Comparison of ENCODE assay signal across 9 mouse cellular contexts in genomic region chrX:38251851-38252571, GRCm38 (mm10). TPM values are rescaled to one million over a fixed set of nuclear protein-coding genes. Genes with fewer than 3 reads are reported as not detected.
DNase-seq lines count a peak whose midpoint lies in the region; ATAC-seq and TF ChIP-seq lines count a peak whose summit lies in the region.
"Had no signal": no experiment of that assay in that cellular context is flagged by ENCODE, and none has a peak within 500 bp of the region (broad histone marks: within the 10 kb centered on the region; RNA-seq: fewer than 3 reads in every experiment).

Gene Tmem255a (minus strand): TSS chrX:38252439.

- H3K9ac ChIP-seq in kidney, embryonic 14.5 days (ENCODE audit: low read depth, low read length) = peak within 1 kb of the TSS; percentile 20; the same call in 1 of the 2 replicates
- H3K9ac ChIP-seq in midbrain, embryonic 14.5 days (replicated peaks; ENCODE audit: low read length) = peak within 1 kb of the TSS; percentile 42

- no peaks in the 10 kb centered on the region for H3K4me1 ChIP-seq in kidney, embryonic 14.5 days (ENCODE audit: control insufficient read depth, insufficient read depth, low read length)
- H3K4me1 ChIP-seq in embryonic fibroblast, embryonic 13.5 days (ENCODE audit: control insufficient read depth, insufficient read depth, low read length) = peaks cover 3% of the 10 kb centered on the region; the same call in 1 of the 2 replicates
- no peaks in the 10 kb centered on the region for H3K4me1 ChIP-seq in midbrain, embryonic 14.5 days (ENCODE audit: control insufficient read depth, insufficient read depth, low read length)

- H3K27ac ChIP-seq in kidney, embryonic 14.5 days (ENCODE audit: low read depth, low read length) = no peak within 1 kb of the TSS
- H3K27ac ChIP-seq in embryonic fibroblast, embryonic 13.5 days (ENCODE audit: insufficient read depth, low read length) = no peak within 1 kb of the TSS
- no peak within 1 kb of the TSS for H3K27ac ChIP-seq in midbrain, embryonic 14.5 days (replicated peaks; ENCODE audit: low read depth, low read length)

- peak within 1 kb of the TSS; percentile 35 for H3K4me3 ChIP-seq in kidney, embryonic 14.5 days (ENCODE audit: low read length)
- peak within 1 kb of the TSS; percentile 35 for H3K4me3 ChIP-seq in embryonic fibroblast, embryonic 13.5 days (ENCODE audit: insufficient read depth, low read length)
- peak within 1 kb of the TSS; percentile 40 for H3K4me3 ChIP-seq in midbrain, embryonic 14.5 days (replicated peaks; ENCODE audit: low read depth, low read length)

- TF ChIP-seq POLR2A in embryonic fibroblast, embryonic 13.5 days (IDR thresholded peaks at IDR 0.05; ENCODE audit: low read depth, low read length) = no peak

- H3K27me3 ChIP-seq in kidney, embryonic 14.5 days (ENCODE audit: control insufficient read depth, insufficient read depth, low read length) = no peaks in the 10 kb centered on the region; the same call in 1 of the 2 replicates
- no peaks in the 10 kb centered on the region for H3K27me3 ChIP-seq in midbrain, embryonic 14.5 days (ENCODE audit: control insufficient read depth, insufficient read depth, low read length)

- no peaks in the 10 kb centered on the region for H3K36me3 ChIP-seq in kidney, embryonic 14.5 days (ENCODE audit: control insufficient read depth, insufficient read depth, low read length)
- H3K36me3 ChIP-seq in midbrain, embryonic 14.5 days (ENCODE audit: control insufficient read depth, insufficient read depth, low read length) = no peaks in the 10 kb centered on the region
- H3K36me3 ChIP-seq: G1E had no signal

- peak; percentile 54; the same call in 1 of the 2 replicates for ATAC-seq in kidney, embryonic 14.5 days (ENCODE audit: low FRiP score, low TSS enrichment)
- 0 out of 4 replicates have a peak, but pooled peaks have one; percentile 30 to 55 for ATAC-seq in hematopoietic stem cell, adult 5-6 weeks (replicated peaks in 1 of 2; ENCODE audit: insufficient read depth in 1 of 2, low FRiP score in 2 of 2, low TSS enrichment in 1 of 2, low read depth in 1 of 2, poor library complexity in 2 of 2, severe bottlenecking in 2 of 2)
- ATAC-seq in midbrain, embryonic 14.5 days (ENCODE audit: low FRiP score, low TSS enrichment) = peak; percentile 77

- WGBS in kidney, embryonic 14.5 days = 25% methylated on average over 27 of the region's 27 CpGs
- 27% methylated on average over 23 of the region's 27 CpGs for WGBS in midbrain, embryonic 14.5 days

- no peaks in the 10 kb centered on the region for H3K9me3 ChIP-seq in kidney, embryonic 14.5 days (ENCODE audit: control insufficient read depth, low read length)
- H3K9me3 ChIP-seq in midbrain, embryonic 14.5 days (ENCODE audit: control insufficient read depth, low read length) = no peaks in the 10 kb centered on the region
- H3K9me3 ChIP-seq: G1E had no signal

- H3K4me2 ChIP-seq in kidney, embryonic 14.5 days (replicated peaks; ENCODE audit: low read depth, low read length) = peak within 1 kb of the TSS; percentile 54
- H3K4me2 ChIP-seq in midbrain, embryonic 14.5 days (ENCODE audit: low read length) = peak within 1 kb of the TSS; percentile 69

- intact Hi-C loops in left cerebral cortex, postnatal 36 days (cut with DNase I) = loop anchor here (5.0 kb wide), 1 partner anchor 185 kb away; no protein-coding TSS in a partner anchor

- TF ChIP-seq CTCF in embryonic fibroblast, embryonic 13.5 days (IDR thresholded peaks at IDR 0.05; ENCODE audit: borderline replicate concordance, insufficient read depth, low read length) = no peak

- no peak for DNase-seq in kidney, adult 18-20 months
- DNase-seq in adrenal gland, adult 8-10 months = no peak
- DNase-seq in left cerebral cortex, postnatal 36 days (ENCODE audit: low spot score in 2 of 2) = peak; percentile 7 to 15
- DNase-seq in midbrain, embryonic 14.5 days = peak; percentile 62
- DNase-seq in yolk sac, embryonic 10.5 days (ENCODE audit: low spot score) = peak; percentile 8

RNA-seq across cellular contexts. Expression of gene Tmem255a, which starts in this region (rescaled TPM):
- 23.5 and 31.5 TPM in 2 replicates for polyA plus RNA-seq in kidney, embryonic 14.5 days (2014; fragmentation: Nextera tagmentation; extraction: Ambion mirVana)
- total RNA-seq in adrenal gland, adult 8-10 months (2022) = 10 to 100 TPM; 33.4 to 59.1 (median 46.4) TPM
- 0.30 TPM in 1 of 2 replicates, not detected in the other for polyA plus RNA-seq in embryonic fibroblast, embryonic 13.5 days (2011; ENCODE audit: insufficient read length, low read depth, missing spikeins)
- not detected in 2 replicates for total RNA-seq in hematopoietic stem cell, adult 5-6 weeks (2017)
- 10 to 100 TPM; 13.5 to 14.0 TPM for total RNA-seq in left cerebral cortex, postnatal 36 days (2021)
- polyA plus RNA-seq in midbrain, embryonic 14.5 days (2014; fragmentation: Nextera tagmentation; extraction: Ambion mirVana) = 25.0 and 26.2 TPM in 2 replicates
- polyA plus RNA-seq: G1E had no signal

Comparison
In these comparisons a context has a peak if more than half of its experiments do, and no peak if none do; other contexts are left out.
1. RNA of gene Tmem255a (total RNA-seq): 33.4 to 59.1 TPM in adrenal gland, adult 8-10 months and 13.5 to 14.0 TPM in left cerebral cortex, postnatal 36 days; not detected in hematopoietic stem cell, adult 5-6 weeks; every median in the first group is over 10 times any median in the second.
2. RNA of gene Tmem255a (polyA plus RNA-seq): 23.5 to 31.5 TPM in kidney, embryonic 14.5 days and 25.0 to 26.2 TPM in midbrain, embryonic 14.5 days; 0.30 TPM in embryonic fibroblast, embryonic 13.5 days; every median in the first group is over 10 times any median in the second.
3. Peak in ATAC-seq in hematopoietic stem cell, adult 5-6 weeks; RNA of the gene not detected or under 1 TPM.
4. DNase-seq: peak in left cerebral cortex, postnatal 36 days (2 of 2), midbrain, embryonic 14.5 days (single experiment) and yolk sac, embryonic 10.5 days (single experiment); none in kidney, adult 18-20 months (single experiment) and adrenal gland, adult 8-10 months (single experiment).
5. Peak in every context shown above with its lines, with median percentiles within 50 percentile points of each other: ATAC-seq and H3K4me3 ChIP-seq.